Mouse (Mus musculus): Measurements from ENCODE around the gene Topaz1. TPM values are rescaled to one million over a fixed set of nuclear protein-coding genes. Genes with fewer than 3 reads are reported as not detected.

Gene Topaz1
- total RNA-seq (2023): not detected

DNA sequence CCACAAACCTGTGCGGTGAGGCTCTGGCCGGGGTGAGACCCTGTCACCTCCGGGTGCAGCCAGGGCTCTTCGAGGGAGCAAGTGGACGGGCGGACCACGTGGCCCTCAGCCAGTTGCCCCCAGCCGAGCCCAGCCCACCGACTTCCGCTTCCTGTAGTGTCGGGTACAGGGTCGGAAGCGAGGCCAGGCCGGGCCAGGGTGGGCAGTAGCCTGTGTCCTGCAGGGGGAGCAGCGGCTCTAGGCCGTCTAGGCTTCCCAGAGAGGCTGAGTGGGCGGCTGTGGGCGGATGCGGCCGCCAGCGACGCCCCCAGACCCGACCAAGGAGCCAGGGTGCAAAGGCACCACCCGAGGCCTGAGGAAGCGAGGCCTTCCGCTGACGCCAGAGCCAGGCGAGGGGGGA lies at the start of gene Topaz1:
TSS of gene Topaz1 (plus strand) at position 287 of the 400 bp plus-strand sequence.

DNA sequence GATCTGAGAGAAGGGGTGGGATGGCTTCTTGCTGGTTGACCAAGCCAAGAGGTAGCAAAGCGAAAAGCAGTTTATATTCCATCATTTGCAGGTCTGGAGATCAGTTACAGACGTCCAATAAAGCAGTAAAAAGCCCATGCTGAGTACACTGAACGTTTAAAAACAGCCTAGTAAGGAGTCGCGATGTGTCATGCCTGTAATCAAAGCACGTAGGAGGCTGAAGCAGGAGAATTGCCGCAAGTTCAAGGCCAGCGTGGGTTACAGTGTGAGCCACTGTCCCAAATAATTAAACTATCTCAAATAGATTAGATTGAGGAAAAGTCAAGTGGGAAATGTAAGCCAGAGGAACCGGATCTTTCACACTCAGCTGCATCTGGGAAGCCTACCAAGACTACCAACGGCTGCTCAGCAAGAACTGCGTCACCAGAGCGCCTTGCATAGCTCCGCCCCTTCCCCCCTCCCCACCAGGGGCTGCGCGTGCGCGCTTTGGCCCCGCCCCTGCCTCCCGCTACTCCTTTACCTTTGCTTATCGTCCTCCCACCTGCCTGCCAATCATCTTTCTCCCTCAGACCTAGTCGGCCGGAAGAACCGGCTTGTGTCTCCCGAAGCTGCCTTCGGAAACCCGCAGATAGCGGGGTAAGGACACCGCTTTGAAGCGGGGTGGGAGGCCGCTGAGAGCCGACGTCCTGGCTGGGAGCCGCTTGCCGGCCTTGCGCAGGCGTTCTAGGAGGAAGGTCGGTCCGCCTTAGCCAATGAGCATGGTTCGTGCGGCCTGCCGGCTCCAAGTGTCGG lies 58.1 kb downstream of the Topaz1 start, which contains the start of gene Tcaim:
TSS of gene Tcaim (plus strand) at position 487 of the 792 bp plus-strand sequence.

DNA sequence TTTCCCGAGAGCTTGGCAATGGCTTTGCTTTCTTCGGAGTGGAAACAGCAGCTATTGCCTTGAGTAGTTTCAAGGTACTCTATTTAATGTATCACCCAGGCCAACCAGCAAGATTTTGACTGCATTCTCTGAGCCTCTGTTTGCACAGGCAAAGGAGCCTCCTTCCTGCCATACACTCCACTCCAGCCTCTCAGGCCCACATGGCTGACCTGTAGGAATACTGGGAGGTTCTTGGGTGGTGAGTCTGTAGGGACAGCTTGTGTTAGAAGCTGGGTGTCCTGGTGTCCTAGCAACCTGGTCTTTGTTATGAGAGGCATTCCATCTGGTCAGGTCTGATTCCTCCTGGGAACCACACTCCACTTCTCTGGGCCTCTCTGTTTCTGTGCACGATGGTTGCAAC lies 96.6 kb downstream of the Topaz1 start, which contains the start of gene Gm35549:
TSS of gene Gm35549 (minus strand) at position 276 of the 400 bp plus-strand sequence.

Other genes starting within 250 kb of the Topaz1 start
- 13.7 TPM for gene Tcaim, start 58.2 kb downstream of the Topaz1 start, total RNA-seq (2023)
- gene Gm35549, start 96.7 kb downstream of the Topaz1 start, total RNA-seq (2023): not detected
- 114 TPM for gene Zfp445, start 118.7 kb downstream of the Topaz1 start, total RNA-seq (2023)
- 4.0 TPM for gene Zkscan7, start 138.3 kb downstream of the Topaz1 start, total RNA-seq (2023)
- not detected for gene Zfp105, start 175.7 kb downstream of the Topaz1 start, total RNA-seq (2023)
- gene 1110059G10Rik, start 203.7 kb downstream of the Topaz1 start, total RNA-seq (2023): 30.9 TPM
- gene Kif15, start 203.7 kb downstream of the Topaz1 start, total RNA-seq (2023): 2.2 TPM